Mouse (Mus musculus) MEL (cell line): ENCODE results near the gene Gm37240.

Source experiments
- CHD1 ChIP-seq: IDR thresholded peaks from 2 replicates; pipeline ENCODE4 v1.6.1; 2012; ENCODE audit warnings: low read depth, mild to moderate bottlenecking, inconsistent platforms, low read length, improper control_type of control experiment
- CTCF ChIP-seq, 3 experiments: IDR thresholded peaks in 2 of 3; conservative IDR thresholded peaks in 1 of 3; 2 replicates each; pipeline ENCODE4 v1.5.1; 2011 to 2012; ENCODE audit warnings: low read length in 3 of 3, low read depth in 2 of 3, mild to moderate bottlenecking in 2 of 3, improper control_type of control experiment in 1 of 3, inconsistent platforms in 1 of 3, mixed read lengths in 1 of 3, moderate library complexity in 1 of 3; ENCODE audit not compliant: control insufficient read depth in 1 of 3, insufficient read depth in 1 of 3, poor library complexity in 1 of 3, severe bottlenecking in 1 of 3
- ELF1 ChIP-seq: IDR thresholded peaks from 2 replicates; pipeline ENCODE4 v1.6.1; 2014; ENCODE audit warnings: low read depth, mild to moderate bottlenecking, inconsistent platforms, low read length, improper control_type of control experiment, moderate library complexity
- EP300 ChIP-seq, 2 experiments: IDR thresholded peaks; 2 replicates each; pipeline ENCODE4 v1.6.1; 2011; ENCODE audit warnings: improper control_type of control experiment in 2 of 2, low read length in 2 of 2, low read depth in 1 of 2, mild to moderate bottlenecking in 1 of 2
- GABPA ChIP-seq: IDR thresholded peaks from 2 replicates; pipeline ENCODE4 v1.6.1; 2012; ENCODE audit warnings: low read depth, mild to moderate bottlenecking, inconsistent platforms, low read length, improper control_type of control experiment, moderate library complexity
- KAT2A ChIP-seq: conservative IDR thresholded peaks from 2 replicates; pipeline ENCODE4 v1.6.1; 2012; ENCODE audit warnings: low read depth, low read length, improper control_type of control experiment, inconsistent platforms
- MXI1 ChIP-seq: IDR thresholded peaks from 2 replicates; pipeline ENCODE4 v1.6.1; 2011; ENCODE audit warnings: mild to moderate bottlenecking, low read depth, low read length, improper control_type of control experiment
- POLR2A ChIP-seq, 2 experiments: IDR thresholded peaks; 2 replicates each; pipeline ENCODE4 v1.6.1; 2011 to 2012; ENCODE audit warnings: low read length in 2 of 2, mild to moderate bottlenecking in 2 of 2, control low read depth in 1 of 2, improper control_type of control experiment in 1 of 2, low read depth in 1 of 2, moderate library complexity in 1 of 2; ENCODE audit not compliant: control insufficient read depth in 1 of 2, insufficient read depth in 1 of 2, poor library complexity in 1 of 2
- TCF12 ChIP-seq: IDR thresholded peaks from 2 replicates; pipeline ENCODE4 v1.6.1; 2014; ENCODE audit warnings: low read depth, mild to moderate bottlenecking, inconsistent platforms, low read length, improper control_type of control experiment, moderate library complexity

DNA sequence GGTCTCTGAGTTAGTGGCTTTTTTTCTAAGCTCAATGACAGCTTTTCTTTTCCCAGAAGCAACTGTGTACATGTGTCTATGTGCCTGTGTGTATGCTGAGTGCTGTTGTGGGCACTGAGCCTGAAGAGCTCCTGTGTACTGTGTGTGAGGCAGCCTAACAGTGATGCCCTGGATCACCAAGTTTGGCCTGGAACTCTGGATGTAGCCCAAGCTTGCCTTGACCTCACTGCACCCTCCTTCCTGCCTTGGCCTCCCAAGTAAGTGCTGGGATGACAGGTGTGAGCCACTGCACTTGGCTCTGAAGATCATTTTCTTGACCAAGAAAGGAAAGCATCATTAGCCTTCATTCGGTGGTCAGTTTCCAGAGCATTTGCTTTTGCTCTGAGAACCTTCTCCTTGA is 710.6 kb downstream of the Gm37240 start:
- no peak for TF ChIP-seq KAT2A
- TF ChIP-seq TCF12: no peak
- TF ChIP-seq CTCF (IDR thresholded peaks at IDR 0.05 in 2 of 3, conservative IDR thresholded peaks at IDR 0.05 in 1 of 3; ENCODE audit: control insufficient read depth in 1 of 3, insufficient read depth in 1 of 3, low read depth in 2 of 3, low read length in 3 of 3, poor library complexity in 1 of 3, severe bottlenecking in 1 of 3): no peak
- no peak for TF ChIP-seq EP300 (IDR thresholded peaks at IDR 0.05; ENCODE audit: low read depth in 1 of 2, low read length in 2 of 2)
- no peak for TF ChIP-seq ELF1
- TF ChIP-seq CHD1: no peak
- no peak for TF ChIP-seq MXI1
- TF ChIP-seq GABPA: no peak
- no peak for TF ChIP-seq POLR2A (IDR thresholded peaks at IDR 0.05; ENCODE audit: control insufficient read depth in 1 of 2, insufficient read depth in 1 of 2, low read depth in 1 of 2, low read length in 2 of 2, poor library complexity in 1 of 2)
